Mouse (Mus musculus) heart, embryonic 16.5 days (tissue): ENCODE measurements around the gene Kars. TPM values are rescaled to one million over a fixed set of nuclear protein-coding genes. Genes with fewer than 3 reads are reported as not detected.

Source experiments
- ATAC-seq: fragments of 200-750 bp; cut with Nextera tagmentation; replicated peaks from 2 replicates; pipeline ENCODE4 v1.8.0; 2017; ENCODE audit warnings: moderate number of reproducible peaks; ENCODE audit not compliant: insufficient read depth, low FRiP score; ENCODE audit errors: extremely low read depth
- H3K27ac ChIP-seq: fragments of 300-500 bp; sonication (generic); 2 replicates; pipeline ENCODE4 v1.5.1; 2014; ENCODE audit warnings: mild to moderate bottlenecking, low read length, control low read depth, moderate library complexity
- H3K27me3 ChIP-seq: fragments of 300-500 bp; sonication (generic); 2 replicates; pipeline ENCODE4 v1.6.1; 2014; ENCODE audit warnings: low read length, mixed read lengths; ENCODE audit not compliant: control insufficient read depth, insufficient read depth
- H3K36me3 ChIP-seq: fragments of 300-500 bp; sonication (generic); 2 replicates; pipeline ENCODE4 v1.6.1; 2014; ENCODE audit not compliant: control insufficient read depth, insufficient read depth
- H3K4me1 ChIP-seq: fragments of 300-500 bp; sonication (generic); 2 replicates; pipeline ENCODE4 v1.6.1; 2014; ENCODE audit warnings: low read length, mixed read lengths; ENCODE audit not compliant: control insufficient read depth, insufficient read depth
- H3K4me2 ChIP-seq: fragments of 300-500 bp; sonication (generic); 2 replicates; pipeline ENCODE4 v1.6.1; 2014; ENCODE audit warnings: low read depth, mild to moderate bottlenecking, control low read depth, low read length
- H3K4me3 ChIP-seq: fragments of 300-500 bp; sonication (generic); 2 replicates; pipeline ENCODE4 v1.5.1; 2014; ENCODE audit warnings: mild to moderate bottlenecking, control low read depth, low read length
- H3K9ac ChIP-seq: fragments of 300-500 bp; sonication (generic); 2 replicates; pipeline ENCODE4 v1.6.1; 2014; ENCODE audit warnings: low read length, control low read depth
- H3K9me3 ChIP-seq: fragments of 300-500 bp; sonication (generic); replicated peaks from 2 replicates; pipeline ENCODE4 v1.6.1; 2016; ENCODE audit warnings: low read length; ENCODE audit not compliant: control insufficient read depth
- WGBS: fragments of 180-500 bp; shearing (Covaris S2); extraction: QIAGEN DNeasy Blood & Tissue Kit; methylation state at CpG from one replicate; pipeline ENCODE4 v1.1.7; 2014; 5-methylcytosine and 5-hydroxymethylcytosine counted together
- polyA plus RNA-seq: library from polyadenylated mRNA; unstranded; fragments of >200 nt; fragmentation: Nextera tagmentation; extraction: Ambion mirVana; gene quantifications from 2 replicates; pipeline ENCODE4 v1.2.1, GENCODE M21; 2015

Kars gene
- polyA plus RNA-seq, 1 experiment from 2014 or later = 139 TPM

DNA sequence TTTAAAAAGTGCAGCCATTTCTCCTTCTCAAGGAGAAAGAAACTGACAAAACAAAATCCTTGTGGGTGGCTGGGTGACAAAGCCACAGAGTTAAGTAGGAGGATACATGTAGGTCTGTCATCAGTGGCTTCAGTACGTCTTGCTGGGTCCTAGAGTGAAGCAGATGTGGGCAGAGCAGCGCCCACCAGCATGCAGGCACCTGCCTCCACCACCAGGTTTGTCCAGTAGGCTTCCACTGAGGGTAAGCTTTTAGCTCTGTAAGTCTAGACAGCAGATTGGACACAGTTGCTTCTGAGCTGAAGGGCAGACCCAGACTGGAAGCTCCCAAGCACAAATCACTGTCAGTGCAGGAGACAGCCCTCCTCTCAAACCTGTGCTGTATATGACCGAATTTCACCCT lies 49.8 kb downstream of the Kars start:
- ATAC-seq = no peak
- Histone ChIP-seq H3K4me2 (no peak overlapping the region), H3K4me1 (peaks cover 12% of the 10 kb centered on the region), H3K27me3 (no peaks in the 10 kb centered on the region), H3K9me3 (no peaks in the 10 kb centered on the region), H3K4me3 (no peak overlapping the region), H3K9ac (no peak overlapping the region), H3K27ac (no peak overlapping the region), H3K36me3 (peaks cover 4% of the 10 kb centered on the region)
- 77% methylated on average over 3 of the region's 3 CpGs for WGBS

DNA sequence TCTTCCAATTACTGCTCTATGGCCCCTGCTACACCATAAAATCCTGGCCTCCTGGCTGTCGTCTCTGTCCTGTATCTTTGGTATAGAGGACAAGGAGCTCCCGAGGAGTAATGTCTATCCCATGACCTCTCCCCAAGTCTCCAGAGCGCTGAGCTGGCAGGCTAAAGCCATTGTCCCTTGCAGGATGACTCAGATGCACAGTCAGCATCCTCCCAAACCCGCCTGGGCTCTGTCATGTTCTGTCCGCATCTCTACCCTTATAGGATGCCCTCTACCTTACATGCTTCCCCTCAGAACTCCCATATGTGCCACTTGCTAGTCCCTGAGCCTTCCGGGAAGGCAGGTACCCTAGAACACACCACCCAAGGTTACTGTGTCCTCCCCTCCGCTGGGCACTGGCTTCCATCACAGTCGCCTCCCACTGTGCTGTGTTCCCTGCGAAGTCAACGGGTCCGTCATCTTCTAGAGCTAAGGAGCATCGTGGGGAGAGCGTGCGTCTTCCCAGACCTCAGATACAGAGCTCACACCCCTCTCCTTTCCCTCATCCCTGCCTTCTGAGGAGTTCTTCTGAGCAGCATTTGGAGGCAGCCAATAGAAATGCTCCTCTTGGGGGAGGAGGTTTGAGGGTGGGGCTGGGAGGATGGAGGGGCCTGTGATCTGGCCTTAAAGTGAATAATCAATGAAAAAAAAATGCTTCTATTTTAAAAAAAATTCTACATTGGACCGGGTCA lies 50.4 kb downstream of the Kars start:
- Histone ChIP-seq H3K4me2 (no peak overlapping the region), H3K9me3 (no peaks in the 10 kb centered on the region), H3K36me3 (peaks cover 5% of the 10 kb centered on the region), H3K27me3 (no peaks in the 10 kb centered on the region), H3K9ac (no peak overlapping the region), H3K27ac (no peak overlapping the region), H3K4me1 (peaks cover 12% of the 10 kb centered on the region), H3K4me3 (no peak overlapping the region)
- ATAC-seq = no peak
- 53% methylated on average over 15 of the region's 15 CpGs for WGBS

DNA sequence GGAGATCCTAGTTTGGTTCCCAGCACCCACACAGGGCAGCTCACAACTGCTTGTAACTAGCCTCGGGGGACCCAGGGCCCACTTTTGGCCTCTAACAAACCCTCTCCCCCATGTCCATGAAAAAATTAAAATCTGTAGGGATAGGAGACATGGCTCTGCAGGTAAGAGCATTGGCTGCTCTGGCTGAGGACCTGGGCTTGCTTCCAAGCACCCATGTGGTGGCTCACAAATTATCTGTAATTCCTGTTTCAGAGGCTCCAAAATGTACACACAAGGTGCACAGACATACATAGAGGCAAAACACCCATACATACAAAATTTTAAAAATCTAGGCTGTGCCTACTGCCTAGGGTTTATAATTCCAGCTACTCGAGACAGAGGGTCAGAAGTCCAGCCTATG lies 53.9 kb downstream of the Kars start:
- no peak overlapping the region for H3K4me2 ChIP-seq

DNA sequence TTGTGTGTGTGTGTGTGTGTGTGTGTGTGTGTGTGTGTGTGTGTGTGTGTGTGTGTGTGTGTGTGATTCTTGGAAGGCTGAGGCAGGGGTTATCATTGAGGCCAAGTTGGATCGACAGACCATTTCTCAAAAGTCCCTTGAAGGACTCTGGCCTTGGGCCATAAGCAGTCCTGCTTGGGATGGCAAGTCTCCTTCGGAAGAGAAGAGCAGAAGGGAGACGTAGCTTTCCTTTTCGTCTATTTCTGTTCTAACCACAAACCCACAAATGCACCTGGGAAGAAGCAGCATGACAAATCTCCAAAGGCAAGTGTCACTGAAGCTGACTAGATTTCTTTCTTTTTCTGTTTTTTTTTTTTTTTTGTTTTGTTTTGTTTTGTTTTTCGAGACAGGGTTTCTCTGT lies 55.2 kb downstream of the Kars start:
- 81% methylated on average over 5 of the region's 5 CpGs for WGBS
- peaks cover 39% of the 10 kb centered on the region for H3K36me3 ChIP-seq

More for the DNA sequence above, 53.9 kb downstream of the Kars start:
- ATAC-seq = no peak
- Histone ChIP-seq H3K4me3 (no peak overlapping the region), H3K9ac (no peak overlapping the region), H3K4me1 (no peaks in the 10 kb centered on the region; the same call in 1 of the 2 replicates), H3K27ac (no peak overlapping the region), H3K9me3 (no peaks in the 10 kb centered on the region), H3K36me3 (peaks cover 29% of the 10 kb centered on the region), H3K27me3 (no peaks in the 10 kb centered on the region)
- WGBS = 90% methylated on average over 2 of the region's 2 CpGs

DNA sequence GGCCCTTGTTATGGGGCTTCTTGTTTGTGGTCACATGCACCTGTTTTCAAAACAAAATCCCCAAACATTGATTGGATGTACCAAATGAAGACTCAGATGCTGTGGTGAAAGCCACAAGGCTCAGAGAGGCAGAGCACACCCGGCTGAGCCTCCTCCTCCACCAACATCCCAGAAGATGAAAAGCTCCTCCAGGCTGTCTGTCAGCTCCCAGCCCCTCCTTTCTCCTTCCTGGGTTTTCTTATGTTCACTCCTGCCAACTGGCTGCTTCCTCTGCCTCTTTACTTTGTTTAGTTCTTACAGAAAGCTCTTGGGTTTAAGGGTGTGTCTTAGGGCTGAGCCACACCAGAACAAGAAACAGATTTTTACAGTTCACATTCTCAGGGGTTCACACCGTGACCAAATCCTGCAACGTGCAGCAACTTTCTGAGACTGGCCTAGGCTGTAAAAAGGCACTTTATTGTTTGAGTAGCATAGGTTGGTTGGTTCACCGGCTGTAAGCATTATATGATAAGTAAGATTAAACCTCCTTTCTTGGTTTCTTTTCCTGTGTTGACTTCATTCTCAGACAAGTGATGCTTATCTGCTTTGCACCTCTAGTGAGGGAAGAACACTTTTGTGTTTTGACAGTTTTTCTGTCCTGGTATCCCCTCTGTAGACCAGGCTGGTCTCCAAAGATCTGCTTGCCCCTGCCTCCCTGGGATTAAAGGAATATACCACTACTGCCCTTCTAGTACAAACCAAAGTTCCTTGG lies 56.1 kb downstream of the Kars start:
- no peak overlapping the region for H3K4me3 ChIP-seq
- no peaks in the 10 kb centered on the region for H3K4me1 ChIP-seq
- 73% methylated on average over 4 of the region's 4 CpGs for WGBS
- no peak for ATAC-seq
- no peak overlapping the region for H3K4me2 ChIP-seq
- peaks cover 39% of the 10 kb centered on the region for H3K36me3 ChIP-seq
- H3K9me3 ChIP-seq = no peaks in the 10 kb centered on the region
- H3K27me3 ChIP-seq = no peaks in the 10 kb centered on the region
- H3K9ac ChIP-seq = no peak overlapping the region
- no peak overlapping the region for H3K27ac ChIP-seq

More for the DNA sequence above, 55.2 kb downstream of the Kars start:
- Histone ChIP-seq H3K9ac (no peak overlapping the region), H3K4me1 (no peaks in the 10 kb centered on the region), H3K9me3 (no peaks in the 10 kb centered on the region), H3K27me3 (no peaks in the 10 kb centered on the region), H3K4me3 (no peak overlapping the region), H3K4me2 (no peak overlapping the region), H3K27ac (no peak overlapping the region)
- ATAC-seq = no peak

DNA sequence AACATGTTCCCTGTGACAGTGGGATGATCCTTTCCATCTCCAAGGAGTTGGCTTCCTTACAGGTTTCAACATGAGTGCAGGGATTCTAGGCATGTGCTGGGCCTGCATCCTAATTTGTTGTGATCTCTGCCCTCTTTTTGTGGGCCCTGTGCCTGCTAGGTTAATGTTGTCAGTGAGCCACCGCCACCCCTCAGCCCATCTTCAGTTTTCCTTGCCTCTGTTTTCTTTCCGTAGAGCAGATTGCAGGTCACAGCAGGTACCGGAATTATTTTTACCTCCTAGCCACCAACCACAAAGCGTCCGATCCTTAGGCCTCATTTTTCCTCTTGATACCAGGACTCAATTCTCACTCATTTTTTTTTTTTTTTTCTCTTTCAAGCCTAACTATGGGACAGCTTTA lies 59.2 kb downstream of the Kars start:
- H3K36me3 ChIP-seq = peaks cover 47% of the 10 kb centered on the region
- no peak overlapping the region for H3K27ac ChIP-seq
- no peaks in the 10 kb centered on the region for H3K27me3 ChIP-seq
- H3K9ac ChIP-seq = no peak overlapping the region
- no peaks in the 10 kb centered on the region for H3K9me3 ChIP-seq
- WGBS = 94% methylated on average over 5 of the region's 5 CpGs
- no peaks in the 10 kb centered on the region for H3K4me1 ChIP-seq
- H3K4me2 ChIP-seq = no peak overlapping the region
- no peak overlapping the region for H3K4me3 ChIP-seq
- no peak for ATAC-seq

DNA sequence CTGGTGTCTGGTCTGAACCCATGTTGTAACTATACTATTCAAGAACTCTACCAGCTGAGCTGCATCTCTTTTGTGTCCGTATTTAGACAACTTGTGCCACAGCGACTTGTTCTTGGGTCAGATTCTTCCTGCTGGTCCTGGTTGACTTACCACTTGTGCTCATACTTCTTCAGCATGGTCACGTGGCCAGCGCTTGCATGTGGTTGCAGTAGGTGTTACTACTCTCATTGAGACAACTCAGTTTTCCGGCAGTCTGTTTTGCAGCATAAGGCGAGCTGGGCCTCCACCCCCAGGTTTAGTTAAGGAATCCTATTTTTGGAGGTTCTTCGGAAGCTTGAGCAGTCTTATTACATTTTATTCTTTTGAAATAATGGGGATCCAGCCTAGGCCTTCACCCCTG lies 59.8 kb downstream of the Kars start:
- Histone ChIP-seq H3K9ac (no peak overlapping the region), H3K4me1 (no peaks in the 10 kb centered on the region), H3K27me3 (no peaks in the 10 kb centered on the region), H3K9me3 (no peaks in the 10 kb centered on the region), H3K36me3 (peaks cover 43% of the 10 kb centered on the region), H3K4me3 (no peak overlapping the region), H3K27ac (no peak overlapping the region), H3K4me2 (no peak overlapping the region)
- no peak for ATAC-seq
- 91% methylated on average over 7 of the region's 7 CpGs for WGBS

DNA sequence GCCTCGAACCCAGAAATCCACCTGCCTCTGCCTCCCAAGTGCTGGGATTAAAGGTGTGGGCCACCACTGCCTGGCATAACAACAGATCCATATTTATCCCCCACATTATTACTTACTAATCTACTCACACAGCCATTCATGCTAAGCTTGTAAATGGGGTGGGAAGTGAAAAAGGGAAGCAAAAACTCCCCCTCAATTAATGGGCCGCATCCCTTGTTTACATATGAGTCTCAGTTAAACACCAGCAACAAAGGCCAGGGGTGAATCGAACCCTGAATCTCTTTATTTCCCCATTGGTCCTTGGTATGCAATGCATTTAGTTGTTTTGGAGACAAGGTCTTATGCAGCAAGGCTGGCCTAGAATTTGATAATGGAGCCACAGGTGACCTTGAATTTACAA lies 60.3 kb downstream of the Kars start:
- 91% methylated on average over 3 of the region's 3 CpGs for WGBS
- no peak overlapping the region for H3K4me3 ChIP-seq
- H3K9me3 ChIP-seq = no peaks in the 10 kb centered on the region
- H3K9ac ChIP-seq = no peak overlapping the region
- H3K27ac ChIP-seq = no peak overlapping the region
- H3K4me1 ChIP-seq = no peaks in the 10 kb centered on the region
- no peaks in the 10 kb centered on the region for H3K27me3 ChIP-seq
- no peak overlapping the region for H3K4me2 ChIP-seq
- H3K36me3 ChIP-seq = peaks cover 42% of the 10 kb centered on the region
- ATAC-seq = no peak

DNA sequence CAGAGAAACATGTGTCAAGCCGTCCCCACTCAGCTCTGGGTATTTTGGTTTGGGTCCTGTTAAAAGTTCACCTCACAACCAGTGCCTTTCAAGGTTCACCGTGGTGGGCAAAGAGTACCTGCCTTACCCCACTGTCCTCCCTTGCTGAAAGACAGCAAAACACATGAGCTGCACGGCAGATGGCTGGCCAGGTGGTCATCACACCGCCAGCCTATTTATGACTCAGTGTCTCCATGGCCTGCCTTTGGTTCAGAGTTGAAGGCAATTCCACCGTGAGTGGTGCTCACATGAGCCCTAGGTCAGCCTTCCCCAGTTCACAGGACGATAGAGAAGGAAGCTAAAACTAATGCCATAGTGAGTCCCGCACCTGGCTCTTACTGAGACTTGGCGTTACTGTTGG lies 63.2 kb downstream of the Kars start:
- WGBS = 90% methylated on average over 8 of the region's 8 CpGs
- H3K9me3 ChIP-seq = no peaks in the 10 kb centered on the region

More for the DNA sequence above, 63.2 kb downstream of the Kars start:
- no peak overlapping the region for H3K4me3 ChIP-seq
- no peaks in the 10 kb centered on the region for H3K27me3 ChIP-seq
- no peaks in the 10 kb centered on the region for H3K4me1 ChIP-seq
- ATAC-seq = no peak
- no peak overlapping the region for H3K27ac ChIP-seq
- H3K4me2 ChIP-seq = no peak overlapping the region
- no peak overlapping the region for H3K9ac ChIP-seq
- H3K36me3 ChIP-seq = peaks cover 34% of the 10 kb centered on the region
